Mouse (Mus musculus) liver, embryonic 12.5 days (tissue): ENCODE data around the gene Zfp750. TPM values are rescaled to one million over a fixed set of nuclear protein-coding genes. Genes with fewer than 3 reads are reported as not detected.

ENCODE experiments used
- polyA plus RNA-seq: library from polyadenylated mRNA; unstranded; fragments of >200 nt; fragmentation: Nextera tagmentation; extraction: Ambion mirVana; gene quantifications from 2 replicates; pipeline ENCODE4 v1.2.1, GENCODE M21; 2016

The Zfp750 gene
- polyA plus RNA-seq, 1 experiment from 2014 or later = 0.35 TPM

Other genes with a start within 250 kb of the Zfp750 start
- 29.4 and 31.1 TPM in 2 replicates for gene Wdr45b, start 164.9 kb downstream of the Zfp750 start, polyA plus RNA-seq
- gene Rab40b, start 131.1 kb downstream of the Zfp750 start, polyA plus RNA-seq = 0.63 and 0.87 TPM in 2 replicates
- 20.5 and 21.6 TPM in 2 replicates for gene Fn3krp, start 97.9 kb downstream of the Zfp750 start, polyA plus RNA-seq
- 28.1 and 31.4 TPM in 2 replicates for gene Fn3k, start 84.4 kb downstream of the Zfp750 start, polyA plus RNA-seq
- gene Tbcd, start 67.4 kb downstream of the Zfp750 start, polyA plus RNA-seq = 30.1 and 30.2 TPM in 2 replicates
- 2.5 and 2.9 TPM in 2 replicates for gene B3gntl1, start 153.8 kb upstream of the Zfp750 start, polyA plus RNA-seq
- 3.7 and 4.8 TPM in 2 replicates for gene Metrnl, start 182.2 kb upstream of the Zfp750 start, polyA plus RNA-seq